Mouse (Mus musculus): ENCODE measurements around the gene Creb3l2. TPM values are rescaled to one million over a fixed set of nuclear protein-coding genes. Genes with fewer than 3 reads are reported as not detected.

The Creb3l2 gene
- 1.4 and 2.5 TPM in 2 replicates for polyA plus RNA-seq (2012; ENCODE audit: insufficient read depth, low replicate concordance)

GRCm38 (mm10) chr6:37442041-37442667 lies at the start of gene Creb3l2:
Creb3l2 (minus strand) TSS chr6:37442146.
- Histone ChIP-seq H3K4me1 (peaks cover 32% of the 10 kb centered on the region), H3K36me3 (replicated peaks; ENCODE audit: low read length) (peaks cover 3% of the 10 kb centered on the region), H3K9me3 (no peaks in the 10 kb centered on the region), H3K27me3 (replicated peaks) (no peaks in the 10 kb centered on the region), H3K4me3 (replicated peaks) (peak within 1 kb of the TSS; percentile 98)
- TF ChIP-seq FLI1 (IDR thresholded peaks at IDR 0.05; ENCODE audit: low read length) (no peak), GATA1 (IDR thresholded peaks at IDR 0.05; ENCODE audit: borderline replicate concordance, low read length) (no peak)

- H3K4me1 ChIP-seq: no peaks in the 10 kb centered on the region
- H3K9me3 ChIP-seq: no peaks in the 10 kb centered on the region
- no peaks in the 10 kb centered on the region for H3K27me3 ChIP-seq (replicated peaks)
- TF ChIP-seq GATA1 (IDR thresholded peaks at IDR 0.05; ENCODE audit: borderline replicate concordance, low read length) (no peak), FLI1 (IDR thresholded peaks at IDR 0.05; ENCODE audit: low read length) (no peak)
- no peaks in the 10 kb centered on the region for H3K36me3 ChIP-seq (replicated peaks; ENCODE audit: low read length)
- H3K4me3 ChIP-seq (replicated peaks): no peak overlapping the region
Measured at GRCm38 (mm10) chr6:37486502-37486901, 44.6 kb upstream of the Creb3l2 start.

- H3K4me3 ChIP-seq (replicated peaks): no peak overlapping the region
- no peaks in the 10 kb centered on the region for H3K9me3 ChIP-seq
- no peaks in the 10 kb centered on the region for H3K27me3 ChIP-seq (replicated peaks)
- TF ChIP-seq GATA1 (IDR thresholded peaks at IDR 0.05; ENCODE audit: borderline replicate concordance, low read length) (no peak), FLI1 (IDR thresholded peaks at IDR 0.05; ENCODE audit: low read length) (no peak)
- no peaks in the 10 kb centered on the region for H3K36me3 ChIP-seq (replicated peaks; ENCODE audit: low read length)
- H3K4me1 ChIP-seq: no peaks in the 10 kb centered on the region
Measured at GRCm38 (mm10) chr6:37484588-37485070, 42.7 kb upstream of the Creb3l2 start.

DNA sequence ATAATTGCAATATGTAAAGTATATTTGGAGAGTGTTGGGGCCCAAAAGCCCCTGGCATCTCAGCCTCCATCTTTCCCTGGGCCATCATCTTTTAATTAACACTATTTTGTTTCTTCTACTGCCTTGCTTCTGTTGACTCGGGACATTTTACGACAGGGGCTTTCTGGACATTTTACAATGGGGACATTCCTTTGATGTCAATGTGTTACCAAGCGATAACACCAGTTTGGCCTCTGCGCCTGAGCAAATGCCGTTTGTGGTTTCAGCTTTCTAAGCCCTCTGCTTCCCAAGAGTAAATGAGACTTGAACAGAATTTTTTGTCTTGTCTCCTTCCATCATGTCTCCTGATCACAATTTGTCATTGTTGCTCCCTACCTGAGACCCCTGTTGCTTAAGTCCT lies 41.3 kb upstream of the Creb3l2 start:
- TF ChIP-seq GATA1 (IDR thresholded peaks at IDR 0.05; ENCODE audit: borderline replicate concordance, low read length): no peak
- TF ChIP-seq FLI1 (IDR thresholded peaks at IDR 0.05; ENCODE audit: low read length): no peak
- Histone ChIP-seq H3K4me3 (replicated peaks) (no peak overlapping the region), H3K9me3 (no peaks in the 10 kb centered on the region), H3K36me3 (replicated peaks; ENCODE audit: low read length) (no peaks in the 10 kb centered on the region), H3K4me1 (no peaks in the 10 kb centered on the region), H3K27me3 (replicated peaks) (no peaks in the 10 kb centered on the region)

DNA sequence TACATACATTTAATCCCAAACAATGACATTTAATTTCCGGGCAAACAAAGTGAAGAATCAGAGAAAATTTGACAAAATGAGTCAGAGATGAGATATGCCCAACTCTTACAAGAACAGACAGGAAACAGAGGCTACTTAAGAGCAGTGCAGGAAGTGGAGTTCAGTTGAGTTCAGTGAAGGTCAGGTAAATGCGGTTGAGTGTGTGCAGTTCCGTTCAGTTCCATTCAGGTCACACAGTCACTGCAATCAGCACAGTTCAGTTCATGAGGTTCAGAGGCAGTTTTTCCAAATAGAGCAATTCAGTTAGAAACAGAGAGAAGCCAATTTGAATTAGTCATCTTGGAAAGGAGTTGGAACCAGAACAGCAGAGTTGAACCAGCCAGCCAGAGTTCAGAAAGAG lies 39.2 kb upstream of the Creb3l2 start:
- Histone ChIP-seq H3K27me3 (replicated peaks) (no peaks in the 10 kb centered on the region), H3K4me1 (no peaks in the 10 kb centered on the region), H3K4me3 (replicated peaks) (no peak overlapping the region), H3K9me3 (no peaks in the 10 kb centered on the region), H3K36me3 (replicated peaks; ENCODE audit: low read length) (no peaks in the 10 kb centered on the region)
- TF ChIP-seq FLI1 (IDR thresholded peaks at IDR 0.05; ENCODE audit: low read length) (no peak), GATA1 (IDR thresholded peaks at IDR 0.05; ENCODE audit: borderline replicate concordance, low read length) (no peak)

DNA sequence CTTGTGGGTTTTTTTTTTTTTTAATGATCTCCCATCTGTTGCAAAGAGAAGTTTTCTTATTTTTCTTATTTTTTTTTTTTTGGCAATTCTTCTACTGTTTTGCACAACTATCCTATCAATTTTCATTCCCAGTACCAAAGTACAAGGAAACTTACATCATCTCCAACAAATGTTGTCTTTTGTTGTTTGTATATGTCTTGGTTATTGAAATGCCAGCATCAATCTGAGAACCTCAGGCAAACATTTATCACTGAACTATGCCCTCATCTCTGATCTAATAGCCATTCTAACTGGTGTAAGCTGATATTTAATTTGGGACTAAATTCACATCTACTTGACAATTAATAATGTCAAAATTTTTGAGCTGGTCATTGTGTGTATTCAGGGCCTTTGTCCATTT lies 38.1 kb upstream of the Creb3l2 start:
- no peak overlapping the region for H3K4me3 ChIP-seq (replicated peaks)
- no peaks in the 10 kb centered on the region for H3K27me3 ChIP-seq (replicated peaks)
- H3K9me3 ChIP-seq: no peaks in the 10 kb centered on the region
- no peaks in the 10 kb centered on the region for H3K4me1 ChIP-seq
- TF ChIP-seq FLI1 (IDR thresholded peaks at IDR 0.05; ENCODE audit: low read length): no peak
- H3K36me3 ChIP-seq (replicated peaks; ENCODE audit: low read length): no peaks in the 10 kb centered on the region

DNA sequence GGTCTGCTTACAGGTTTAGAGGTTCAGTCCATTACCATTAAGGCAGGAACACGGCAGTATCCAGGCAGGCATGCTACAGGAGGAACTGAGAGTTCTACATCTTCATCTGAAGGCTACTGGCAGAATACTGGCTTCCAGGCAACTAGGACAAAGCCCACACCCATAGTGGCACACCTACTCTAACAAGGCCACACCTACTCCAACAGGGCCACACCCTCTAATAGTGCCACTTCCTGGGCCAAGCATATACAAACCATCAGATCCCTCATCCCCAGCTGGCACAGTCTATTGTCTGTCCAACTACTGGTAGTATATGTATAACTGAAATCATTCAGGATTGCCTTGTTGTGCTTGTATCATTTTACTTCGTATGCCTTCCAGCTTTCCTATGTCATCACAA lies 36.5 kb upstream of the Creb3l2 start:
- Histone ChIP-seq H3K4me1 (no peaks in the 10 kb centered on the region), H3K27me3 (replicated peaks) (no peaks in the 10 kb centered on the region), H3K9me3 (peaks cover 5% of the 10 kb centered on the region), H3K36me3 (replicated peaks; ENCODE audit: low read length) (no peaks in the 10 kb centered on the region), H3K4me3 (replicated peaks) (no peak overlapping the region)
- no peak for TF ChIP-seq GATA1 (IDR thresholded peaks at IDR 0.05; ENCODE audit: borderline replicate concordance, low read length)
- TF ChIP-seq FLI1 (IDR thresholded peaks at IDR 0.05; ENCODE audit: low read length): no peak

GRCm38 (mm10) chr6:37473674-37474342 lies 31.9 kb upstream of the Creb3l2 start:
- H3K27me3 ChIP-seq (replicated peaks): no peaks in the 10 kb centered on the region
- H3K9me3 ChIP-seq: peaks cover 11% of the 10 kb centered on the region
- TF ChIP-seq GATA1 (IDR thresholded peaks at IDR 0.05; ENCODE audit: borderline replicate concordance, low read length) (no peak), FLI1 (IDR thresholded peaks at IDR 0.05; ENCODE audit: low read length) (no peak)
- no peaks in the 10 kb centered on the region for H3K36me3 ChIP-seq (replicated peaks; ENCODE audit: low read length)
- H3K4me1 ChIP-seq: no peaks in the 10 kb centered on the region
- H3K4me3 ChIP-seq (replicated peaks): no peak overlapping the region

DNA sequence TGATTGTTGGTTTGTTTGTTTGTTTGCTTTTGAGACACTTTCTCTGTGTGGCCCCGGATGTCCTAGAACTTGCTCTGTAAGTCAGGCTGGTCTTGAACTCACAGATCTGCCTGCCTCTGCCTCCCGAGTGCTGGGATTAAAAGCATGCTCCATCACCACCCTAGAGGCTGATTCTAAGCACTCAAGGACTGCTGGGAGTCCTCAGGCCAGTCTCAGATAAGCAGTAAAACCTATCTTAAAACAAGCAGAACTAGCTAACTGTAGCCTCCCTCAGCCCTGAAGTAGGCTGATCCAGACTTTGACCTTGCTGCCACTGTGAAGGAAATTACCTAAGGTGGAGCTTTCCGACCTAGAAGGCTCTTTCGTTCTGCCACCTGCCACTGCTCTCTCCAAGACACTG lies 28.3 kb upstream of the Creb3l2 start:
- Histone ChIP-seq H3K9me3 (peaks cover 16% of the 10 kb centered on the region), H3K4me3 (replicated peaks) (no peak overlapping the region), H3K36me3 (replicated peaks; ENCODE audit: low read length) (no peaks in the 10 kb centered on the region), H3K27me3 (replicated peaks) (no peaks in the 10 kb centered on the region), H3K4me1 (no peaks in the 10 kb centered on the region)
- no peak for TF ChIP-seq GATA1 (IDR thresholded peaks at IDR 0.05; ENCODE audit: borderline replicate concordance, low read length)
- TF ChIP-seq FLI1 (IDR thresholded peaks at IDR 0.05; ENCODE audit: low read length): no peak

GRCm38 (mm10) chr6:37465847-37466246 lies 23.9 kb upstream of the Creb3l2 start:
- peaks cover 5% of the 10 kb centered on the region; the same call in 1 of the 2 replicates for H3K9me3 ChIP-seq
- no peaks in the 10 kb centered on the region for H3K4me1 ChIP-seq
- TF ChIP-seq GATA1 (IDR thresholded peaks at IDR 0.05; ENCODE audit: borderline replicate concordance, low read length) (no peak), FLI1 (IDR thresholded peaks at IDR 0.05; ENCODE audit: low read length) (no peak)
- H3K36me3 ChIP-seq (replicated peaks; ENCODE audit: low read length): no peaks in the 10 kb centered on the region
- peaks cover 4% of the 10 kb centered on the region for H3K27me3 ChIP-seq (replicated peaks)
- no peak overlapping the region for H3K4me3 ChIP-seq (replicated peaks)
